Mouse (Mus musculus) heart, embryonic 14.5 days (tissue): Measurements from ENCODE around the gene Dchs2. TPM values are rescaled to one million over a fixed set of nuclear protein-coding genes. Genes with fewer than 3 reads are reported as not detected.

Experiments used
- ATAC-seq: fragments of 200-750 bp; cut with Nextera tagmentation; 2 replicates; pipeline ENCODE4 v1.8.0; 2017; ENCODE audit warnings: low read depth, moderate TSS enrichment; ENCODE audit not compliant: insufficient number of reproducible peaks, insufficient read depth, low FRiP score
- H3K27ac ChIP-seq, 2 experiments: fragments of 200-500 bp in 1 of 2; fragments of 300-500 bp in 1 of 2; sonication (generic) in 1 of 2; replicated peaks in 1 of 2; 2 replicates each; pipeline ENCODE4 v1.5.1; 2012 to 2014; ENCODE audit warnings: low read depth in 2 of 2, low read length in 2 of 2, control low read depth in 1 of 2, mild to moderate bottlenecking in 1 of 2, mixed read lengths in 1 of 2; ENCODE audit not compliant: control insufficient read depth in 1 of 2, insufficient read depth in 1 of 2
- H3K27me3 ChIP-seq: fragments of 300-500 bp; sonication (generic); 2 replicates; pipeline ENCODE4 v1.6.1; 2014; ENCODE audit warnings: mild to moderate bottlenecking, low read length, control low read depth; ENCODE audit not compliant: control insufficient read depth, insufficient read depth
- H3K36me3 ChIP-seq: fragments of 300-500 bp; sonication (generic); 2 replicates; pipeline ENCODE4 v1.6.1; 2014; ENCODE audit warnings: mild to moderate bottlenecking, control low read depth, low read length, mixed read lengths; ENCODE audit not compliant: control insufficient read depth, insufficient read depth
- H3K4me1 ChIP-seq, 2 experiments: fragments of 200-500 bp in 1 of 2; fragments of 300-500 bp in 1 of 2; sonication (generic) in 1 of 2; 2 replicates each; pipeline ENCODE4 v1.6.1; 2012 to 2014; ENCODE audit warnings: low read length in 2 of 2, control low read depth in 1 of 2, mixed read lengths in 1 of 2; ENCODE audit not compliant: control insufficient read depth in 2 of 2, insufficient read depth in 2 of 2
- H3K4me2 ChIP-seq: fragments of 300-500 bp; sonication (generic); 2 replicates; pipeline ENCODE4 v1.6.1; 2014; ENCODE audit warnings: mild to moderate bottlenecking, low read length
- H3K4me3 ChIP-seq, 2 experiments: fragments of 200-500 bp in 1 of 2; fragments of 300-500 bp in 1 of 2; sonication (generic) in 1 of 2; 2 replicates each; pipeline ENCODE4 v1.5.1; 2012 to 2014; ENCODE audit warnings: low read length in 2 of 2, mild to moderate bottlenecking in 2 of 2, control low read depth in 1 of 2, low read depth in 1 of 2, moderate library complexity in 1 of 2; ENCODE audit not compliant: control insufficient read depth in 1 of 2, insufficient read depth in 1 of 2
- H3K9ac ChIP-seq: fragments of 300-500 bp; sonication (generic); 2 replicates; pipeline ENCODE4 v1.6.1; 2014; ENCODE audit warnings: mild to moderate bottlenecking, low read length
- H3K9me3 ChIP-seq: fragments of 300-500 bp; sonication (generic); 2 replicates; pipeline ENCODE4 v1.6.1; 2016; ENCODE audit warnings: low read length, control low read depth; ENCODE audit not compliant: control insufficient read depth
- WGBS: fragments of 180-500 bp; shearing (Covaris S2); extraction: QIAGEN DNeasy Blood & Tissue Kit; methylation state at CpG from one replicate; pipeline ENCODE4 v1.1.7; 2014; 5-methylcytosine and 5-hydroxymethylcytosine counted together
- polyA plus RNA-seq: library from polyadenylated mRNA; unstranded; fragments of >200 nt; fragmentation: Nextera tagmentation; extraction: Ambion mirVana; gene quantifications from 2 replicates; pipeline ENCODE4 v1.2.1, GENCODE M21; 2014

The Dchs2 gene
- polyA plus RNA-seq, 1 experiment from 2014 or later: 0.31 TPM

GRCm38 (mm10) chr3:83148508-83148907 lies 20.8 kb downstream of the Dchs2 start:
- no peak for ATAC-seq
- 47% methylated on average over 3 of the region's 3 CpGs for WGBS

GRCm38 (mm10) chr3:83155600-83155999 lies 27.9 kb downstream of the Dchs2 start:
- no peak for ATAC-seq
- Histone ChIP-seq H3K9ac (no peak overlapping the region), H3K27me3 (no peaks in the 10 kb centered on the region), H3K27ac (no peak overlapping the region), H3K4me1 (peaks cover 0 to 4% of the 10 kb centered on the region in 2 experiments; a peak in 1 of 4 replicates), H3K36me3 (no peaks in the 10 kb centered on the region), H3K4me2 (no peak overlapping the region), H3K9me3 (no peaks in the 10 kb centered on the region), H3K4me3 (no peak overlapping the region)
- WGBS: 39% methylated on average over 4 of the region's 4 CpGs

More at GRCm38 (mm10) chr3:83148508-83148907, 20.8 kb downstream of the Dchs2 start:
- H3K4me2 ChIP-seq: no peak overlapping the region
- H3K9ac ChIP-seq: no peak overlapping the region
- H3K4me1 ChIP-seq: no peaks in the 10 kb centered on the region
- no peak overlapping the region for H3K4me3 ChIP-seq
- H3K27ac ChIP-seq: no peak overlapping the region
- no peaks in the 10 kb centered on the region for H3K36me3 ChIP-seq
- no peaks in the 10 kb centered on the region for H3K9me3 ChIP-seq
- H3K27me3 ChIP-seq: no peaks in the 10 kb centered on the region

GRCm38 (mm10) chr3:83156165-83156564 lies 28.4 kb downstream of the Dchs2 start:
- Histone ChIP-seq H3K27ac (no peak overlapping the region), H3K27me3 (no peaks in the 10 kb centered on the region), H3K4me2 (no peak overlapping the region), H3K9ac (no peak overlapping the region), H3K4me3 (no peak overlapping the region), H3K9me3 (no peaks in the 10 kb centered on the region), H3K4me1 (peaks cover 0 to 4% of the 10 kb centered on the region in 2 experiments; a peak in 1 of 4 replicates), H3K36me3 (no peaks in the 10 kb centered on the region)
- ATAC-seq: no peak
- 72% methylated on average over 4 of the region's 4 CpGs for WGBS

- no peaks in the 10 kb centered on the region for H3K27me3 ChIP-seq
- no peak overlapping the region for H3K4me3 ChIP-seq
- no peaks in the 10 kb centered on the region for H3K9me3 ChIP-seq
- no peak overlapping the region for H3K4me2 ChIP-seq
- 79% methylated on average over 6 of the region's 6 CpGs for WGBS
- no peaks in the 10 kb centered on the region for H3K4me1 ChIP-seq
- no peak overlapping the region for H3K27ac ChIP-seq
- H3K36me3 ChIP-seq: no peaks in the 10 kb centered on the region
- no peak overlapping the region for H3K9ac ChIP-seq
- no peak for ATAC-seq
Measured at GRCm38 (mm10) chr3:83161542-83162231, 33.9 kb downstream of the Dchs2 start.

- Histone ChIP-seq H3K4me1 (no peaks in the 10 kb centered on the region), H3K9ac (no peak overlapping the region), H3K27me3 (no peaks in the 10 kb centered on the region), H3K4me3 (no peak overlapping the region), H3K9me3 (no peaks in the 10 kb centered on the region), H3K36me3 (no peaks in the 10 kb centered on the region), H3K4me2 (no peak overlapping the region), H3K27ac (no peak overlapping the region)
- WGBS: 67% methylated on average over 3 of the region's 3 CpGs
- no peak for ATAC-seq
Measured at GRCm38 (mm10) chr3:83163676-83164075, 35.9 kb downstream of the Dchs2 start.

GRCm38 (mm10) chr3:83185527-83185926 lies 57.8 kb downstream of the Dchs2 start:
- no peak overlapping the region for H3K9ac ChIP-seq
- H3K4me1 ChIP-seq: no peaks in the 10 kb centered on the region
- no peaks in the 10 kb centered on the region for H3K9me3 ChIP-seq
- 89% methylated on average over 5 of the region's 5 CpGs for WGBS
- no peak overlapping the region for H3K4me3 ChIP-seq
- no peak for ATAC-seq
- no peaks in the 10 kb centered on the region for H3K27me3 ChIP-seq
- H3K27ac ChIP-seq: no peak overlapping the region
- H3K36me3 ChIP-seq: no peaks in the 10 kb centered on the region
- H3K4me2 ChIP-seq: no peak overlapping the region

- H3K27me3 ChIP-seq: no peaks in the 10 kb centered on the region
Measured at GRCm38 (mm10) chr3:83191271-83191670, 63.5 kb downstream of the Dchs2 start.

GRCm38 (mm10) chr3:83192401-83192800 lies 64.7 kb downstream of the Dchs2 start:
- H3K4me1 ChIP-seq: no peaks in the 10 kb centered on the region
- H3K36me3 ChIP-seq: no peaks in the 10 kb centered on the region
- ATAC-seq: no peak
- H3K9ac ChIP-seq: no peak overlapping the region
- no peak overlapping the region for H3K4me2 ChIP-seq
- WGBS: 38% methylated on average over 1 of the region's 1 CpGs
- no peak overlapping the region for H3K27ac ChIP-seq
- no peak overlapping the region for H3K4me3 ChIP-seq
- H3K27me3 ChIP-seq: no peaks in the 10 kb centered on the region
- no peaks in the 10 kb centered on the region for H3K9me3 ChIP-seq

More at GRCm38 (mm10) chr3:83191271-83191670, 63.5 kb downstream of the Dchs2 start:
- Histone ChIP-seq H3K27ac (no peak overlapping the region), H3K4me2 (no peak overlapping the region), H3K9ac (no peak overlapping the region), H3K36me3 (no peaks in the 10 kb centered on the region), H3K4me3 (no peak overlapping the region), H3K4me1 (no peaks in the 10 kb centered on the region), H3K9me3 (no peaks in the 10 kb centered on the region)
- no peak for ATAC-seq
- 79% methylated on average over 2 of the region's 2 CpGs for WGBS
